Mouse (Mus musculus): ENCODE measurements around the gene 1110051M20Rik.

1110051M20Rik gene

GRCm38 (mm10) chr2:91349974-91350457 is 94.5 kb downstream of the 1110051M20Rik start:
- no peak for DNase-seq (ENCODE audit: extremely low spot score, low spot score)

GRCm38 (mm10) chr2:91348936-91349335 is 95.6 kb downstream of the 1110051M20Rik start:
- no peak for DNase-seq (ENCODE audit: extremely low spot score, low spot score)

- DNase-seq (ENCODE audit: extremely low spot score, low spot score) = no peak
These were observed 98.9 kb downstream of the 1110051M20Rik start for GRCm38 (mm10) chr2:91345644-91346043.

GRCm38 (mm10) chr2:91339591-91339990 is 104.9 kb downstream of the 1110051M20Rik start:
- no peak for DNase-seq (ENCODE audit: extremely low spot score, low spot score)

GRCm38 (mm10) chr2:91335128-91335527 is 109.4 kb downstream of the 1110051M20Rik start:
- DNase-seq (ENCODE audit: extremely low spot score, low spot score) = no peak

- no peak for DNase-seq (ENCODE audit: extremely low spot score, low spot score)
These were observed 113.3 kb downstream of the 1110051M20Rik start for GRCm38 (mm10) chr2:91331051-91331843.

GRCm38 (mm10) chr2:91329996-91330738 is 114.3 kb downstream of the 1110051M20Rik start:
- no peak for DNase-seq (ENCODE audit: extremely low spot score, low spot score)

GRCm38 (mm10) chr2:91328729-91329125 is 115.8 kb downstream of the 1110051M20Rik start:
- no peak for DNase-seq (ENCODE audit: extremely low spot score, low spot score)

- no peak for DNase-seq (ENCODE audit: extremely low spot score, low spot score)
These were observed 116.4 kb downstream of the 1110051M20Rik start for GRCm38 (mm10) chr2:91327968-91328728.

GRCm38 (mm10) chr2:91326746-91327350 is 117.7 kb downstream of the 1110051M20Rik start:
- DNase-seq (ENCODE audit: extremely low spot score, low spot score) = no peak

GRCm38 (mm10) chr2:91324761-91325421 is 119.6 kb downstream of the 1110051M20Rik start:
- no peak for DNase-seq (ENCODE audit: extremely low spot score, low spot score)

- DNase-seq (ENCODE audit: extremely low spot score, low spot score) = no peak
These were observed 120.2 kb downstream of the 1110051M20Rik start for GRCm38 (mm10) chr2:91324346-91324745.

- DNase-seq (ENCODE audit: extremely low spot score, low spot score) = no peak
These were observed 122.0 kb downstream of the 1110051M20Rik start for GRCm38 (mm10) chr2:91322490-91322889.

GRCm38 (mm10) chr2:91321923-91322322 is 122.6 kb downstream of the 1110051M20Rik start:
- no peak for DNase-seq (ENCODE audit: extremely low spot score, low spot score)

GRCm38 (mm10) chr2:91320559-91321529 is 123.7 kb downstream of the 1110051M20Rik start:
- no peak for DNase-seq (ENCODE audit: extremely low spot score, low spot score)

- DNase-seq (ENCODE audit: extremely low spot score, low spot score) = no peak
These were observed 130.3 kb downstream of the 1110051M20Rik start for GRCm38 (mm10) chr2:91314184-91314583.

GRCm38 (mm10) chr2:91312578-91313311 is 131.8 kb downstream of the 1110051M20Rik start:
- DNase-seq (ENCODE audit: extremely low spot score, low spot score) = peak; percentile 25

- no peak for DNase-seq (ENCODE audit: extremely low spot score, low spot score)
These were observed 135.0 kb downstream of the 1110051M20Rik start for GRCm38 (mm10) chr2:91309546-91309945.

GRCm38 (mm10) chr2:91308680-91309079 is 135.8 kb downstream of the 1110051M20Rik start:
- DNase-seq (ENCODE audit: extremely low spot score, low spot score) = no peak

Data from neural tube, embryonic 10.5 days (tissue).